Mouse (Mus musculus) forebrain, embryonic 14.5 days (tissue): ENCODE data around the gene 2010315B03Rik. TPM values are rescaled to one million over a fixed set of nuclear protein-coding genes. Genes with fewer than 3 reads are reported as not detected.

ENCODE experiments used
- ATAC-seq: fragments of 200-750 bp; cut with Nextera tagmentation; 2 replicates; pipeline ENCODE4 v1.8.0; 2017; ENCODE audit warnings: mild to moderate bottlenecking, moderate library complexity
- DNase-seq: peaks from one replicate; pipeline ENCODE4 v3.0.0-alpha.2; 2015; ENCODE audit warnings: low spot score
- H3K27ac ChIP-seq: fragments of 300-500 bp; sonication (generic); 2 replicates; pipeline ENCODE4 v1.5.1; 2014; ENCODE audit warnings: low read depth, mild to moderate bottlenecking, control low read depth, low read length, moderate library complexity
- H3K27me3 ChIP-seq: fragments of 300-500 bp; sonication (generic); replicated peaks from 2 replicates; pipeline ENCODE4 v1.6.1; 2014; ENCODE audit warnings: low read length, control low read depth, mixed read lengths; ENCODE audit not compliant: control insufficient read depth, insufficient read depth
- H3K36me3 ChIP-seq: fragments of 300-500 bp; sonication (generic); 2 replicates; pipeline ENCODE4 v1.6.1; 2014; ENCODE audit warnings: low read length, control low read depth; ENCODE audit not compliant: control insufficient read depth, insufficient read depth
- H3K4me1 ChIP-seq: fragments of 300-500 bp; sonication (generic); 2 replicates; pipeline ENCODE4 v1.6.1; 2014; ENCODE audit warnings: antibody characterized with exemption, low read length, control low read depth; ENCODE audit not compliant: control insufficient read depth, insufficient read depth
- H3K4me2 ChIP-seq: fragments of 300-500 bp; sonication (generic); 2 replicates; pipeline ENCODE4 v1.6.1; 2014; ENCODE audit warnings: mild to moderate bottlenecking, control low read depth, low read length
- H3K4me3 ChIP-seq: fragments of 300-500 bp; sonication (generic); 2 replicates; pipeline ENCODE4 v1.5.1; 2014; ENCODE audit warnings: low read depth, low read length, control low read depth
- H3K9ac ChIP-seq: fragments of 300-500 bp; sonication (generic); 2 replicates; pipeline ENCODE4 v1.6.1; 2014; ENCODE audit warnings: mild to moderate bottlenecking, low read length, control low read depth, moderate library complexity
- H3K9me3 ChIP-seq: fragments of 300-500 bp; sonication (generic); replicated peaks from 2 replicates; pipeline ENCODE4 v1.6.1; 2016; ENCODE audit warnings: low read length, control low read depth, mixed read lengths; ENCODE audit not compliant: control insufficient read depth
- WGBS: fragments of 180-500 bp; shearing (Covaris S2); extraction: QIAGEN DNeasy Blood & Tissue Kit; methylation state at CpG from one replicate; pipeline ENCODE4 v1.1.7; 2014; 5-methylcytosine and 5-hydroxymethylcytosine counted together
- polyA plus RNA-seq: library from polyadenylated mRNA; unstranded; fragments of >200 nt; fragmentation: Nextera tagmentation; extraction: Ambion mirVana; gene quantifications from 2 replicates; pipeline ENCODE4 v1.2.1, GENCODE M21; 2014

Gene 2010315B03Rik
- polyA plus RNA-seq, result 4.1 and 4.9 TPM in 2 replicates

- DNase-seq, result peak; percentile 91
- no peaks in the 10 kb centered on the region for H3K36me3 ChIP-seq
- 3% methylated on average over 21 of the region's 22 CpGs for WGBS
- H3K27me3 ChIP-seq, result no peaks in the 10 kb centered on the region
- ATAC-seq, result peak; percentile 99
- H3K9me3 ChIP-seq, result no peaks in the 10 kb centered on the region
- peaks cover 4% of the 10 kb centered on the region; the same call in 1 of the 2 replicates for H3K4me1 ChIP-seq
- peak within 1 kb of the TSS; percentile 60 for H3K4me3 ChIP-seq
- H3K27ac ChIP-seq, result peak within 1 kb of the TSS; percentile 77
- peak within 1 kb of the TSS; percentile 56 for H3K4me2 ChIP-seq
- peak within 1 kb of the TSS; percentile 74 for H3K9ac ChIP-seq
These were observed at the start of gene 2010315B03Rik for GRCm38 (mm10) chr9:124312171-124313142. Gene 2010315B03Rik (minus strand): TSS chr9:124312696.

GRCm38 (mm10) chr9:124311502-124311901 lies 994 bp downstream of the 2010315B03Rik start:
- H3K4me3 ChIP-seq, result peak overlapping the region; percentile 60
- H3K36me3 ChIP-seq, result no peaks in the 10 kb centered on the region
- H3K27me3 ChIP-seq, result no peaks in the 10 kb centered on the region
- H3K4me2 ChIP-seq, result peak overlapping the region; percentile 56
- H3K27ac ChIP-seq, result no peak overlapping the region
- H3K9me3 ChIP-seq, result no peaks in the 10 kb centered on the region
- H3K9ac ChIP-seq, result peak overlapping the region; percentile 74
- peaks cover 4% of the 10 kb centered on the region; the same call in 1 of the 2 replicates for H3K4me1 ChIP-seq
- ATAC-seq (no peak), DNase-seq (no peak)

DNA sequence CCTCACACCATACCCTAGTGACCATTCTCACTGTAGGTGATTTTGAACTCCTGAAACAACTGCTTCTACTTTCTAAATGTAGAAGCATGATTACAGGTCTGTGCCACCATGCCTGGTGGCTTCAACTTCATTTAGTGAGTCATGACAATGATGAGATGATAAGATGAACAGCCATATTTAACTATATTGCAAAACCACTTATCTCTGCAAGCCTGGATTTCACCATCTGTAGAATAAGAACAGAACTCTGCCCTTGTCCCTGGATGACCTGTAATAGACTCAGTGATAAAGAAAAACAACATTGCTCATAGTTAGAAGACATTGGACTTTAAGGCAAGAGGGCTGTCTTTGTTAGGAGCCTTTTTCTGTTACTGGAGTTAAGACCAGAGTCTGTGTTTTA lies 24.2 kb downstream of the 2010315B03Rik start:
- ATAC-seq, result no peak
- no peak overlapping the region for H3K4me2 ChIP-seq

DNA sequence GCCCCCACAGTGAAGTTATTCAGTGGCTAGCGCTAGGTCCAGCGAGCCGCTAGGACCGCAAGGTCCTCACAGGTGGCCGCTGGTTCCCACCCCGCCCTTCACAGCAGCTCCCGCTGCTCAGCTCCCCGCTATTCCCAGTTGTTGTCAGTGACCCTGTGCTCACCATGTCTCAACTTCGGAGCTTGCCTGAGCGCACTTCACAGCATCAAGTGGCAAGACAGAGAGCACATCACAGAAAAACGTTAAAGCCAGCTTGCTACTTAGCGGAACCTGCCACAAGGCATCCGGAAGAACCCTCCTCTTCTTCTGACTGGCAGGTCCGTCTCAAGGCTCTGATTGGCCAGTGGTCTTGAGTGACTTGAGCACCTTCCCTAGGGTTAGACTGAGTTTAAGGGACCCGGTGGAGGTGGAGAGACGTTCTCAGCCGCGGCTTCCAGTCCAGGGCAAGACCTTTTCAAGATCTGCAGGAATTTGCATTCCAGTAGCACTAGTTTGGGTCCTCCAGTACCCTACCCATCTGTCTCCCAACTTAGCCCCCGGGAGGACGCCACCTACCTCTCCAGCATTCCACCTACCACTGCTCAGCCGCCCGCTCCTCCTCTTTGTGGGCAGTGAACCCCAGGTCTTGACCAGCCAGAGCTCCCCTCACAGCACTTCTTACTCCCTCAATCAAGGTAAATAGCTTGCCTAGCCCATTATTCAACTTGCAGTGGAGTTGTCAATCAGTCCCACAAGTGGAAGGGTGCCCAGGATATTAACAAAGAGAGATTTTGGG lies 30.4 kb downstream of the 2010315B03Rik start:
- peak overlapping the region; percentile 75 for H3K4me3 ChIP-seq
- no peaks in the 10 kb centered on the region for H3K27me3 ChIP-seq
- DNase-seq, result peak; percentile 96
- H3K36me3 ChIP-seq, result peaks cover 10% of the 10 kb centered on the region; the same call in 1 of the 2 replicates
- H3K4me1 ChIP-seq, result peaks cover 10% of the 10 kb centered on the region
- peak; percentile 98 for ATAC-seq
- H3K9ac ChIP-seq, result peak overlapping the region; percentile 81
- H3K27ac ChIP-seq, result peak overlapping the region; percentile 74; the same call in 1 of the 2 replicates
- H3K4me2 ChIP-seq, result peak overlapping the region; percentile 73
- peaks cover 6% of the 10 kb centered on the region for H3K9me3 ChIP-seq
- WGBS, result under 1% methylated on average over 22 of the region's 22 CpGs

More for the DNA sequence above, 24.2 kb downstream of the 2010315B03Rik start:
- H3K4me3 ChIP-seq, result no peak overlapping the region
- no peaks in the 10 kb centered on the region for H3K4me1 ChIP-seq
- no peak overlapping the region for H3K27ac ChIP-seq
- no peak overlapping the region for H3K9ac ChIP-seq
- H3K9me3 ChIP-seq, result peaks cover 6% of the 10 kb centered on the region
- no peak for DNase-seq
- peaks cover 4% of the 10 kb centered on the region for H3K36me3 ChIP-seq
- no peaks in the 10 kb centered on the region for H3K27me3 ChIP-seq

GRCm38 (mm10) chr9:124281448-124281791 lies 31.1 kb downstream of the 2010315B03Rik start:
- H3K27ac ChIP-seq, result peak overlapping the region; percentile 74; the same call in 1 of the 2 replicates
- peak; percentile 10; the same call in 1 of the 2 replicates for ATAC-seq
- peak overlapping the region; percentile 75 for H3K4me3 ChIP-seq
- peaks cover 10% of the 10 kb centered on the region for H3K4me1 ChIP-seq
- WGBS, result 22% methylated on average over 1 of the region's 1 CpGs
- no peaks in the 10 kb centered on the region for H3K27me3 ChIP-seq
- H3K9ac ChIP-seq, result peak overlapping the region; percentile 81
- H3K36me3 ChIP-seq, result peaks cover 10% of the 10 kb centered on the region; the same call in 1 of the 2 replicates
- peak overlapping the region; percentile 73 for H3K4me2 ChIP-seq
- peaks cover 9% of the 10 kb centered on the region for H3K9me3 ChIP-seq
- DNase-seq, result no peak

DNA sequence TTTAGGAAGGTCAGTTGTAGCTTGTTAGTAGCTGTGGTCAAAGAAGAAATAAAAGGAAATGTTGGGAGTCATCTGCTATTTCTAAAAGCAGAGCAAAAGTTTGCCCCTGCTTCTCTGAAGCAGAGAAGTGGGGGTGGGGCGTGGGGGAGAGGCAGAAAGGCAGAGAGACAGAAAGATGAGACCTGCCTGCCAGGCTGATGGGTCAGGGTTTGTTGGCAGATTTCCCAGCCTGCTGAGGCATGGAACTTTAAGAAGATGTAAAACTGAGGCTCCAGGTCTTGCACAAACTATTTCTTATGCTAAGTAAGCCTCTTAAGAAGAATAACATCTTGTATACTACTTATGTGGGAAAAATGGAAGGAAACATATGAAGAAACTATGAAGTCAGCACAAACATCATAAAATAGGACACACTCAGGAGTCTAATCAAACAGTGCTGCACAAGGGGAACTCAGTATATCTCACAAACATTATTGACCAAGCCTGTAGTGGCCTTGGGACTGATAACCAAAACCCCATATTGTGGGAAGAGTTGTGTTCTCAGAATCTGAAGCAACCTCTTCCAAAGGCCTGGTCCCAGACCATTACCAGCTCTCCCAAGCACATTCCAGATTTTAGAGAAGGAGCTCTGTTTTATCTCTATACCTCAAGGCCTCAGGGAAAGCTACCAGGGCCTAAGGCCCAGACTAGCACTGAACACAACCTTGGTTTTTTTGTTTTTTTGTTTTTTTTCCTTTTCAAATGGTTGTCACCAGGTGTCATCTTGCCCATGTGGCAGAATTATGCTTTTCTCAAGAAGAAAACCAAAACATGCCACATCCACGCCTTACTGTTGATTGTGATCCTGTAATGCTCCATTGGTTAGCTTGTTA lies 31.7 kb downstream of the 2010315B03Rik start:
- ATAC-seq (no peak), DNase-seq (no peak)
- H3K4me2 ChIP-seq, result peak overlapping the region; percentile 73
- peaks cover 10% of the 10 kb centered on the region; the same call in 1 of the 2 replicates for H3K36me3 ChIP-seq
- no peaks in the 10 kb centered on the region for H3K27me3 ChIP-seq
- WGBS, result 75% methylated on average over 2 of the region's 2 CpGs
- H3K9ac ChIP-seq, result peak overlapping the region; percentile 81
- no peak overlapping the region for H3K27ac ChIP-seq
- peaks cover 10% of the 10 kb centered on the region for H3K4me1 ChIP-seq
- H3K4me3 ChIP-seq, result peak overlapping the region; percentile 75
- H3K9me3 ChIP-seq, result peaks cover 13% of the 10 kb centered on the region

GRCm38 (mm10) chr9:124279300-124279699 lies 33.2 kb downstream of the 2010315B03Rik start:
- Histone ChIP-seq H3K9me3 (peaks cover 24% of the 10 kb centered on the region), H3K27ac (no peak overlapping the region), H3K4me1 (peaks cover 10% of the 10 kb centered on the region), H3K36me3 (peaks cover 10% of the 10 kb centered on the region; the same call in 1 of the 2 replicates), H3K4me2 (no peak overlapping the region), H3K27me3 (no peaks in the 10 kb centered on the region), H3K9ac (no peak overlapping the region), H3K4me3 (no peak overlapping the region)
- no peak for ATAC-seq
- WGBS, result 49% methylated on average over 2 of the region's 2 CpGs
- no peak for DNase-seq

GRCm38 (mm10) chr9:124275064-124275463 lies 37.4 kb downstream of the 2010315B03Rik start:
- 97% methylated on average over 2 of the region's 2 CpGs for WGBS
- Histone ChIP-seq H3K9me3 (peaks cover 58% of the 10 kb centered on the region), H3K27ac (no peak overlapping the region), H3K4me2 (no peak overlapping the region), H3K27me3 (no peaks in the 10 kb centered on the region), H3K9ac (no peak overlapping the region), H3K4me1 (no peaks in the 10 kb centered on the region), H3K4me3 (no peak overlapping the region), H3K36me3 (peaks cover 15% of the 10 kb centered on the region; the same call in 1 of the 2 replicates)
- ATAC-seq (no peak), DNase-seq (no peak)
